Mouse (Mus musculus): Measurements from ENCODE around the gene Tpst2. TPM values are rescaled to one million over a fixed set of nuclear protein-coding genes. Genes with fewer than 3 reads are reported as not detected.

The Tpst2 gene
- polyA plus RNA-seq, 1 experiment from 2014 or later: 57.7 TPM

GRCm38 (mm10) chr5:112291866-112292265 is 15.4 kb downstream of the Tpst2 start:
- WGBS: 91% methylated on average over 5 of the region's 5 CpGs
- no peak for ATAC-seq (ENCODE audit: insufficient read depth)
- Histone ChIP-seq H3K4me3 (ENCODE audit: low read depth, low read length) (no peak overlapping the region), H3K9me3 (ENCODE audit: low read depth, low read length) (no peaks in the 10 kb centered on the region), H3K4me2 (no peak overlapping the region), H3K27me3 (ENCODE audit: insufficient read depth, low read length) (no peaks in the 10 kb centered on the region), H3K4me1 (ENCODE audit: insufficient read depth) (no peaks in the 10 kb centered on the region), H3K9ac (no peak overlapping the region), H3K36me3 (ENCODE audit: insufficient read depth) (no peaks in the 10 kb centered on the region), H3K27ac (ENCODE audit: low read depth) (no peak overlapping the region)
- no peak for DNase-seq
- TF ChIP-seq CTCF (IDR thresholded peaks at IDR 0.05; ENCODE audit: low read depth): no peak

DNA sequence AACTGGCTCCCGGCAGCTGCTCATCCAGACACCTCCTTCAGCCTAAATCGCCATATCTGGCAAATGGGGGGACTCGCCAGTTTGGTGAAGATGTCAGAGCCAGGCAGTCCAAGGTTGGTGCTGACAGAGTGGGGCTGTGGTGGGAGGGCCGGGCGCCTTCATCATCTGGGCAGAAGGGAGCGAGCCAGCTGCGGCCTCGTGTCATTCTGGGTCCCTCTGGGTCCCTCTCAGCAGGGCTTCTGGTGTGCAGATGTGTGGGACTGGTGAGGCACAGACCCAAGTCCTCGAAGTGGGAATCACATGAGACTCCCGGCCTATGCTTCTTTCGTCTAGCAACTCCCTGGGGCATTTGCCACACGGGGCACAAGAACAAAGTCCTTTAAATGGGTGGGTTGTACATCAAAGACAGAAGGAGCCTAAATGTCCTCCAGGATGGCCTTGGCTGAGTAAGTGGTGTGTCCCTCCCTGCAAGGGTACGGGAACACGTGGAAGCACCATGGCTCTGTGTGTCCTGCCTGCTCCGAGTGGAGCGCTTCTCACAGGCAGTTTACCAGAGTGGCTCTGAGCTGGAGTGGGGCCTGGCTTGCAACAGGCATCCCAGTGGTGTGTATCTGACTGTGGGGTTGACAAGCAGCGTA is 16.0 kb downstream of the Tpst2 start:
- no peaks in the 10 kb centered on the region for H3K4me1 ChIP-seq (ENCODE audit: insufficient read depth)
- no peak for ATAC-seq (ENCODE audit: insufficient read depth)

GRCm38 (mm10) chr5:112293800-112294199 is 17.3 kb downstream of the Tpst2 start:
- DNase-seq (no peak), ATAC-seq (ENCODE audit: insufficient read depth) (no peak)
- H3K36me3 ChIP-seq (ENCODE audit: insufficient read depth): no peaks in the 10 kb centered on the region
- no peak overlapping the region for H3K4me2 ChIP-seq
- no peaks in the 10 kb centered on the region for H3K27me3 ChIP-seq (ENCODE audit: insufficient read depth, low read length)
- 54% methylated on average over 2 of the region's 2 CpGs for WGBS
- H3K9me3 ChIP-seq (ENCODE audit: low read depth, low read length): no peaks in the 10 kb centered on the region
- H3K4me3 ChIP-seq (ENCODE audit: low read depth, low read length): no peak overlapping the region
- no peak for TF ChIP-seq CTCF (IDR thresholded peaks at IDR 0.05; ENCODE audit: low read depth)
- no peak overlapping the region for H3K9ac ChIP-seq
- H3K4me1 ChIP-seq (ENCODE audit: insufficient read depth): no peaks in the 10 kb centered on the region
- no peak overlapping the region for H3K27ac ChIP-seq (ENCODE audit: low read depth)

More for the DNA sequence above, 16.0 kb downstream of the Tpst2 start:
- no peaks in the 10 kb centered on the region for H3K36me3 ChIP-seq (ENCODE audit: insufficient read depth)
- H3K4me3 ChIP-seq (ENCODE audit: low read depth, low read length): no peak overlapping the region
- H3K4me2 ChIP-seq: no peak overlapping the region
- H3K27me3 ChIP-seq (ENCODE audit: insufficient read depth, low read length): no peaks in the 10 kb centered on the region
- H3K27ac ChIP-seq (ENCODE audit: low read depth): no peak overlapping the region
- no peaks in the 10 kb centered on the region for H3K9me3 ChIP-seq (ENCODE audit: low read depth, low read length)
- DNase-seq: no peak
- no peak overlapping the region for H3K9ac ChIP-seq
- TF ChIP-seq CTCF (IDR thresholded peaks at IDR 0.05; ENCODE audit: low read depth): no peak
- WGBS: 81% methylated on average over 17 of the region's 17 CpGs

DNA sequence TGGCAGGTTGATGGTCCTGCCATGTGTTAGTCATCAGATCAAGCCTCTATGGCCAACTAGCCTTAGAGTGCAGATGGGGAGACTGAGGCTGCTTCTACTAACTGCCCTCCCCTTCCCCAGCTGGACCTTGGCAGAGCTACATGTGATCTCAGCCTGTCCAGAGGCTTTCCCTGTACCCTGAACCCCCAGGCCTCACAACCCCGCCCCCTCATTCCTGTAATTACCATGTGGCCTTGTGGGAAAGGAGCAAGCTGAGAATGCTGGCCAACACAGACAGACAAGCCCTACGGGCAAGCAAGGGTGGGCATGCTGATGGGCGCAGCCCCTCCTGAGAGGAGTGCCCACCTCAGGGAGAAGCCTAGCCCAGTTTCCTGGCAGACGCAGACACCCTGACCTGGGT is 18.2 kb downstream of the Tpst2 start:
- no peak overlapping the region for H3K4me2 ChIP-seq
- no peak overlapping the region for H3K4me3 ChIP-seq (ENCODE audit: low read depth, low read length)
- no peak overlapping the region for H3K9ac ChIP-seq
- no peaks in the 10 kb centered on the region for H3K9me3 ChIP-seq (ENCODE audit: low read depth, low read length)
- no peaks in the 10 kb centered on the region for H3K36me3 ChIP-seq (ENCODE audit: insufficient read depth)
- DNase-seq (no peak), ATAC-seq (ENCODE audit: insufficient read depth) (no peak)
- no peaks in the 10 kb centered on the region for H3K27me3 ChIP-seq (ENCODE audit: insufficient read depth, low read length)
- no peak overlapping the region for H3K27ac ChIP-seq (ENCODE audit: low read depth)
- TF ChIP-seq CTCF (IDR thresholded peaks at IDR 0.05; ENCODE audit: low read depth): no peak
- WGBS: 81% methylated on average over 4 of the region's 4 CpGs
- no peaks in the 10 kb centered on the region for H3K4me1 ChIP-seq (ENCODE audit: insufficient read depth)

- H3K27me3 ChIP-seq (ENCODE audit: insufficient read depth, low read length): no peaks in the 10 kb centered on the region
- H3K4me2 ChIP-seq: no peak overlapping the region
- ATAC-seq (ENCODE audit: insufficient read depth) (no peak), DNase-seq (no peak)
- H3K27ac ChIP-seq (ENCODE audit: low read depth): no peak overlapping the region
- TF ChIP-seq CTCF (IDR thresholded peaks at IDR 0.05; ENCODE audit: low read depth): no peak
- H3K9ac ChIP-seq: no peak overlapping the region
- no peaks in the 10 kb centered on the region for H3K4me1 ChIP-seq (ENCODE audit: insufficient read depth)
- H3K9me3 ChIP-seq (ENCODE audit: low read depth, low read length): no peaks in the 10 kb centered on the region
- 45% methylated on average over 8 of the region's 8 CpGs for WGBS
- H3K36me3 ChIP-seq (ENCODE audit: insufficient read depth): no peaks in the 10 kb centered on the region
- H3K4me3 ChIP-seq (ENCODE audit: low read depth, low read length): no peak overlapping the region
Observed at GRCm38 (mm10) chr5:112295162-112295561, 18.7 kb downstream of the Tpst2 start.

DNA sequence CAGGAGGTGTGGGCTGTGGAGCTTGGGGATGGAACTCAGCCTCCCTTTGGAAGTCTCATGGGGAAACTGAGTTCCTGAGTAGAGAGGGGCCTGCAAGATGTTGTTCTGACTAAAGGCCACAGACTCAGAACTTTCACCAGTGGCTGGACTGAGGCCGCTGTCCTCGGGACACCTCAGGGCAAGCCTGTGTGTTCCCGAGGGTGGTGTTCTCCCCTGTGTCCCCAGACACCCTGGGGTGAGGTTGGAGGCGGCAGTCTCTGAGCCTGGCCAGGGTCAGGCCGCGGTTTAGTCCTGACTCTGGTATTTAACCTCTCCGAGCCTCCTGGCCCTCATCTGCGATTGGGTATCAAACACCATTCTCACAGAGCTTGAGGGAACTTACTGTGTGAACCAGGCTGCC is 19.1 kb downstream of the Tpst2 start:
- WGBS: 59% methylated on average over 8 of the region's 8 CpGs
- Histone ChIP-seq H3K36me3 (ENCODE audit: insufficient read depth) (no peaks in the 10 kb centered on the region), H3K4me2 (no peak overlapping the region), H3K9ac (no peak overlapping the region), H3K4me3 (ENCODE audit: low read depth, low read length) (no peak overlapping the region), H3K27me3 (ENCODE audit: insufficient read depth, low read length) (no peaks in the 10 kb centered on the region), H3K4me1 (ENCODE audit: insufficient read depth) (no peaks in the 10 kb centered on the region), H3K9me3 (ENCODE audit: low read depth, low read length) (no peaks in the 10 kb centered on the region), H3K27ac (ENCODE audit: low read depth) (no peak overlapping the region)
- no peak for TF ChIP-seq CTCF (IDR thresholded peaks at IDR 0.05; ENCODE audit: low read depth)
- ATAC-seq (ENCODE audit: insufficient read depth): no peak
- no peak for DNase-seq

- Histone ChIP-seq H3K36me3 (ENCODE audit: insufficient read depth) (no peaks in the 10 kb centered on the region), H3K9me3 (ENCODE audit: low read depth, low read length) (no peaks in the 10 kb centered on the region), H3K4me1 (ENCODE audit: insufficient read depth) (no peaks in the 10 kb centered on the region), H3K4me3 (ENCODE audit: low read depth, low read length) (no peak overlapping the region), H3K4me2 (no peak overlapping the region), H3K9ac (no peak overlapping the region), H3K27me3 (ENCODE audit: insufficient read depth, low read length) (no peaks in the 10 kb centered on the region), H3K27ac (ENCODE audit: low read depth) (peak overlapping the region; percentile 58)
- 62% methylated on average over 6 of the region's 6 CpGs for WGBS
- no peak for ATAC-seq (ENCODE audit: insufficient read depth)
- no peak for TF ChIP-seq CTCF (IDR thresholded peaks at IDR 0.05; ENCODE audit: low read depth)
- no peak for DNase-seq
Observed at GRCm38 (mm10) chr5:112296404-112297181, 20.1 kb downstream of the Tpst2 start.

Measured in lung, embryonic 14.5 days (tissue).